Mouse (Mus musculus) urinary bladder, postnatal 36 days (tissue): ENCODE measurements around the gene Rps28.

Source experiments
- DNase-seq, 2 experiments: peaks; one replicate each; pipeline ENCODE4 v3.0.0; 2022; ENCODE audit warnings: low spot score in 2 of 2, mixed read lengths in 1 of 2

Rps28 gene

GRCm38 (mm10) chr17:33773871-33774572 is 50.3 kb downstream of the Rps28 start:
- DNase-seq, result no peak

GRCm38 (mm10) chr17:33773426-33773825 is 50.9 kb downstream of the Rps28 start:
- DNase-seq, result no peak

- DNase-seq, result no peak
These were observed 52.7 kb downstream of the Rps28 start for GRCm38 (mm10) chr17:33771617-33772016.
